Mouse (Mus musculus) thymus, adult 2 months (tissue): Measurements from ENCODE around the gene Sult1d1.

Experiments used
- CTCF ChIP-seq: fragments of 200-500 bp; IDR thresholded peaks from 2 replicates; pipeline ENCODE4 v1.5.1; 2012; ENCODE audit warnings: mild to moderate bottlenecking, control low read depth, low read length, moderate library complexity, borderline replicate concordance; ENCODE audit not compliant: control insufficient read depth, poor library complexity, insufficient read depth; ENCODE audit errors: extremely low read depth
- POLR2A ChIP-seq: fragments of 200-500 bp; IDR thresholded peaks from 2 replicates; pipeline ENCODE4 v1.6.1; 2012; ENCODE audit warnings: mild to moderate bottlenecking, low read length, control low read depth, moderate library complexity; ENCODE audit not compliant: control insufficient read depth, poor library complexity, insufficient read depth; ENCODE audit errors: extremely low read depth

DNA sequence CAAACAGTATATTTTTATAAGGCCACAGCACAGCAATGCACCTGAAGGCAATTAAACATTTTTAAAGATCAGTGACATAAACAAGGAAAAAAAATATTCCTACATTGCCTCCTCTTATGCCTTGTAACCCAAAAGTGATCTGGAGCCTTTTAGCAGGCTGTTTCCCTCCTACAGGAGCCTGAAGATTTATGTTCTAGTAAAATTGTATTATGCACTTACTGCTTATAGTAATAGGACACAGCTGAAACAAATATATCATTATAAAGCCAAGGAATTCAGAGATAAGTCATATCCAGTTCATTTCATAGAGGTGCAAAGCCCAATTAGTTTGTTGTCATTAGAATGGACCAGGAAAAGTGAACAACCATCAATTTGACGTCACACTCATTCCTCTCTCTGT lies 5.3 kb upstream of the Sult1d1 start:
- TF ChIP-seq CTCF = no peak
- TF ChIP-seq POLR2A = no peak
